In genomic region chr6:31088147-31088972, GRCm38 (mm10) we compare ENCODE assay signal across 8 mouse cellular contexts.
DNase-seq lines count a peak whose midpoint lies in the region; ATAC-seq and TF ChIP-seq lines count a peak whose summit lies in the region.

No protein-coding gene starts in this region.

- DNase-seq in kidney, postnatal 0 days (ENCODE audit: low spot score): peak; percentile 44
- no peak for DNase-seq in kidney, postnatal 10 days
- DNase-seq in forebrain, embryonic 10.5 days (ENCODE audit: extremely low spot score, low spot score): no peak
- no peak for DNase-seq in left cerebral cortex, adult 11 months (ENCODE audit: low spot score)
- no peak for DNase-seq in kidney, adult 11 months

- no peak for TF ChIP-seq CTCF in kidney, postnatal 0 days (IDR thresholded peaks at IDR 0.05; ENCODE audit: low read depth)
- TF ChIP-seq CTCF in intestine, postnatal 0 days (IDR thresholded peaks at IDR 0.05; ENCODE audit: low read depth): no peak

- no peaks in the 10 kb centered on the region for H3K9me3 ChIP-seq in kidney, postnatal 0 days (replicated peaks; ENCODE audit: low read length)
- H3K9me3 ChIP-seq in forebrain, embryonic 10.5 days: no peaks in the 10 kb centered on the region
- H3K9me3 ChIP-seq in intestine, postnatal 0 days (ENCODE audit: control insufficient read depth): no peaks in the 10 kb centered on the region
- H3K9me3 ChIP-seq in midbrain, embryonic 16.5 days (replicated peaks; ENCODE audit: control insufficient read depth, low read length, poor library complexity, severe bottlenecking): no peaks in the 10 kb centered on the region

- H3K27ac ChIP-seq in kidney, postnatal 0 days: no peak overlapping the region
- peak overlapping the region; percentile 83 for H3K27ac ChIP-seq in forebrain, embryonic 10.5 days
- no peak overlapping the region for H3K27ac ChIP-seq in intestine, postnatal 0 days (ENCODE audit: low read depth, low read length)
- peak overlapping the region; percentile 48 for H3K27ac ChIP-seq in midbrain, embryonic 16.5 days (ENCODE audit: low read length)

- no peaks in the 10 kb centered on the region for H3K36me3 ChIP-seq in kidney, postnatal 0 days (ENCODE audit: insufficient read depth, low read length)
- H3K36me3 ChIP-seq in forebrain, embryonic 10.5 days (replicated peaks): no peaks in the 10 kb centered on the region
- no peaks in the 10 kb centered on the region for H3K36me3 ChIP-seq in intestine, postnatal 0 days (ENCODE audit: control insufficient read depth, insufficient read depth)
- no peaks in the 10 kb centered on the region for H3K36me3 ChIP-seq in midbrain, embryonic 16.5 days (ENCODE audit: control insufficient read depth, insufficient read depth, low read length)

- H3K4me1 ChIP-seq in kidney, postnatal 0 days (replicated peaks; ENCODE audit: insufficient read depth, low read length): peaks cover 17% of the 10 kb centered on the region
- H3K4me1 ChIP-seq in forebrain, embryonic 10.5 days: peaks cover 48% of the 10 kb centered on the region
- 0 out of 2 replicates have a peak, but pooled peaks cover 5% of the 10 kb centered on the region for H3K4me1 ChIP-seq in intestine, postnatal 0 days (replicated peaks; ENCODE audit: control insufficient read depth, insufficient read depth, low read length)
- peaks cover 14% of the 10 kb centered on the region for H3K4me1 ChIP-seq in midbrain, embryonic 16.5 days (ENCODE audit: control insufficient read depth, insufficient read depth, low read length)

- no peak; the same call in 1 of the 2 replicates for ATAC-seq in kidney, postnatal 0 days (replicated peaks; ENCODE audit: low FRiP score, low read depth)
- no peak for ATAC-seq in intestine, postnatal 0 days
- peak; percentile 23; the same call in 1 of the 2 replicates for ATAC-seq in midbrain, embryonic 16.5 days
- ATAC-seq in erythroblast, adult 5-6 weeks (replicated peaks; ENCODE audit: low FRiP score, poor library complexity, severe bottlenecking): no peak

- peak overlapping the region; percentile 70 for H3K4me2 ChIP-seq in kidney, postnatal 0 days (ENCODE audit: low read length)
- H3K4me2 ChIP-seq in intestine, postnatal 0 days (replicated peaks; ENCODE audit: low read depth): peak overlapping the region; percentile 57
- peak overlapping the region; percentile 50 for H3K4me2 ChIP-seq in midbrain, embryonic 16.5 days (ENCODE audit: low read length)

- peak overlapping the region; percentile 29 for H3K4me3 ChIP-seq in kidney, postnatal 0 days (replicated peaks; ENCODE audit: low read depth, low read length)
- peak overlapping the region; percentile 32 for H3K4me3 ChIP-seq in forebrain, embryonic 10.5 days
- H3K4me3 ChIP-seq in intestine, postnatal 0 days (ENCODE audit: low read depth, low read length): peak overlapping the region; percentile 14; the same call in 1 of the 2 replicates
- H3K4me3 ChIP-seq in midbrain, embryonic 16.5 days (ENCODE audit: low read depth, low read length): peak overlapping the region; percentile 17; the same call in 1 of the 2 replicates

- H3K9ac ChIP-seq in kidney, postnatal 0 days (ENCODE audit: low read depth, low read length): peak overlapping the region; percentile 46; the same call in 1 of the 2 replicates
- H3K9ac ChIP-seq in intestine, postnatal 0 days (ENCODE audit: low read depth, low read length): peak overlapping the region; percentile 17; the same call in 1 of the 2 replicates
- no peak overlapping the region for H3K9ac ChIP-seq in midbrain, embryonic 16.5 days (ENCODE audit: low read depth, low read length)

- no peaks in the 10 kb centered on the region for H3K27me3 ChIP-seq in kidney, postnatal 0 days (ENCODE audit: insufficient read depth, low read length)
- no peaks in the 10 kb centered on the region; the same call in 1 of the 2 replicates for H3K27me3 ChIP-seq in forebrain, embryonic 10.5 days (ENCODE audit: poor library complexity, severe bottlenecking)
- no peaks in the 10 kb centered on the region for H3K27me3 ChIP-seq in intestine, postnatal 0 days (replicated peaks; ENCODE audit: control insufficient read depth, insufficient read depth, low read length)
- H3K27me3 ChIP-seq in midbrain, embryonic 16.5 days (ENCODE audit: control insufficient read depth, insufficient read depth, low read depth, low read length): no peaks in the 10 kb centered on the region

- 8% methylated on average over 18 of the region's 18 CpGs for WGBS in kidney, postnatal 0 days
- 59% methylated on average over 18 of the region's 18 CpGs for WGBS in forebrain, embryonic 10.5 days
- 17% methylated on average over 18 of the region's 18 CpGs for WGBS in intestine, postnatal 0 days
- 24% methylated on average over 18 of the region's 18 CpGs for WGBS in midbrain, embryonic 16.5 days

Comparison
In these comparisons a context has a peak if more than half of its experiments do, and no peak if none do; other contexts are left out.
1. H3K27ac ChIP-seq: peak in forebrain, embryonic 10.5 days (single experiment) and midbrain, embryonic 16.5 days (single experiment); none in kidney, postnatal 0 days (single experiment) and intestine, postnatal 0 days (single experiment).
2. Peak in every context shown above with its lines, with median percentiles within 50 percentile points of each other: H3K4me2 ChIP-seq and H3K4me3 ChIP-seq.